Mouse (Mus musculus) ZHBTc4 (cell line): ENCODE results near the gene Rtbdn.
A peak's percentile ranks its signal among the peaks of the same experiment; 100 is the strongest.

Experiments
- DNase-seq: peaks from one replicate; pipeline ENCODE4 v3.0.0-alpha.2; 2011; ENCODE audit warnings: low read depth, low spot score

Gene Rtbdn

DNA sequence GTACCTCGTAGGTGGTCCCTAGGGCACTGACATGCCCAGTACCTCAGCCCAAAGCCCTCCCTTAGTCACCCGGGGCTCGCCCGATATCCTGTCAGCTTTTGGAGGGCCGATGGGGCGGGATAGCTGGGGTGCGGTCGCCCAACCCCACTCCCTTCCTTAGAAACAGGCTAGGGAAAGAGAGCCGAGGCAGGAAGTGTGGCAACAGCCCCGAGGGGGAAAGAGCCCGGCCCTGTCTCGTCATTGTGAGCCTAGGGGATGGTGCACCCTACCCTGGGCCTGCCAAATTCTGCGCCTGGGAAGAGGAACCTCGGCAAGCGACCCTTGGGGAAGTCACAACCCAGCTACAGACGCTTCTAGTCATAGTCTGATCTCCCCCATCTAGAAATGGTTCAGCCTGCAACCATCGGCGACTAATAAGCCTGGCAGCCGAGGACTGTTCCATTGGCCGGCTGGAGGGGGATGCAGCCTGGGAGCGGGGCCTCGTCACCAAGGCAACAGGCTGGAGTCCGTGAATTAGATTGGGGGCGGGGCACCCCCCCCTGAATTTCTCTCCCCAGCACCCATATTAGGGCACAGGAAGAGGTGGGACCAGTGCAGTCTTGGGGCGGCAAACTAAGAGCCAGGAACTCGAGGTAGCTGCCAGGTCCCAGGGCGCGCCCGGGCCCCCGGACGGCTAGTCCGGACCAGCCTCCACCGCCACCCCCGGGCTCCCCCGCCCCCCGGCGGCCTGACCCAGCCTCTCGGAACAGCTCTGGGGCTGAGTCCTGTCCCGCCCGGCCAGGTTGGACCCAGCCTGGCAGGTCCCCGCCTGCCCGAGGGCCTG, 33.0 kb downstream of the Rtbdn start:
- peak; percentile 95 for DNase-seq

DNA sequence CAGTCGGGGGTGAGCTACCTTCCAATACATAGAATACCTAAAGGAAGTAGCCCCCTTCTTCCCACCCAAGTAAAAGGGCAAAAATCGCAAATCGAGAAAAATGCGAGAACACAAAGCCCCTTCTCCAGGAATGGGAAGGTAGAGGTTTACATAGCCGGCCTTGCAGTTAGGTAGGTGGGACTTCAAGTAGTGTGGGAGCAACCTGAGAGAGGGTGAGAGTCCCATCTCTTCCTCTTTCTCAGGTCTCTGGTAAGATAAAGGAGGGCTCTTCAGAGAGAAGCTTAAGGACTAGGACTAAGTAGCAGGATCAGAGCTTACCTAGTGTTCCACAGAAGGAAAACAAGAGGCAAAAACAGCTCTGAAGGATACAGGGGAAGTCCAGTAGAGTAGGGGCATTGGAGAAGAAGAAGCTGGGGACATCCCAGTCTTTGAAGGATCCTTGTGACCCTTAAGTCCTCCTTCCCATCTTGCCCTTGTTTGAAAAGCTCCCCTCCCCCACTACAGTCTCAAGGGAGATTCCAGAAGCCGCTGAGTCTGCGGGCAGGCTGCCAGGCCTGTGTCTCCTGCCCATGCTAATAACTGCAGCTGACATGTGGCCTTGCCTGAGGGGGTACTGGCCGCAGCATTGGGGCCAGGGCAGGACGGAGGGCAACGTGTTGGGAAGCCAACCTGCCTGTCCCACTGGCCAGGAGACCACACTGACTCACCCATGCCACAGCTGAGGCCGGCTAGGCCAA, 34.0 kb downstream of the Rtbdn start:
- peak; percentile 35 for DNase-seq

DNA sequence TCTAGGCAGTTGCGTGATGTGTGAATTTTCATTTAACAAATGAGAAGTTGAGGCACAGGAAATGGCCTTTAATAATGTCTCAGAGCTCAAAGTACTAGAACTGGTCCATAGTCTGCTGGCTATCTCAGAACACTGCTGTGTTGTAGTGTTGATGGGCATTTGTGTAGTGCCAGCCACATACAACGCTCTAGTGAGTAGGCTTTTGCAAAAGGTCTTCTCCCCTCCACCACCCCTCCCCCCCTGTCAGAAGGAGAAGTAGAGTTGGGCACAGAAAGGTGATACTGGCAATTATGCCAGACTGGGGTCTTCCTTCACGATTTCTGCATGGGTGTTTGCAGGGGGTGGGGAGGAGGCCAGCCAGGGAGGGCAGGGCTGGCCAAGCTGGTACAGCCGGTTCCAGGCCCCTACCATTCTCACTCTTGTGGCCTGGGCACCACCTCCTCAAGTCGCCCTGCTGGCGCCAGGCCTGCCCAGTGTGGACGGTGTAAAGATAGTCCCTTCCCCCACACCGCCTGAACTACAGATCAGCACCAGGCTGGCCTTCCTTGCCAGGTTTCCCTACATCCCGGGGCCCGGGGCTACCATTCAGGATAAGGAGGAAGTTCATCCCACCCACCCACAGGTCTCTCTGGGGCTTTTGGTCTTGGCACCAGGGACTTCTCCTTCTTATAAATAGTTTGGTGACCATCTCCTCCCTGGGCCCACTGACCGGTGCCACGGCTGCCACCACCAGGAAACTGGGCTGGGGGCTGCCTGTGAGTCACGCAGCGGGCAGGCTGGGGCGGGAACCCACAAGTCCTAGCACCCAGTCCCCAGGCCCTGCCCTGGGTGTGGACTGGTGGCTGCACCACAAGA, 35.1 kb downstream of the Rtbdn start:
- no peak for DNase-seq

DNA sequence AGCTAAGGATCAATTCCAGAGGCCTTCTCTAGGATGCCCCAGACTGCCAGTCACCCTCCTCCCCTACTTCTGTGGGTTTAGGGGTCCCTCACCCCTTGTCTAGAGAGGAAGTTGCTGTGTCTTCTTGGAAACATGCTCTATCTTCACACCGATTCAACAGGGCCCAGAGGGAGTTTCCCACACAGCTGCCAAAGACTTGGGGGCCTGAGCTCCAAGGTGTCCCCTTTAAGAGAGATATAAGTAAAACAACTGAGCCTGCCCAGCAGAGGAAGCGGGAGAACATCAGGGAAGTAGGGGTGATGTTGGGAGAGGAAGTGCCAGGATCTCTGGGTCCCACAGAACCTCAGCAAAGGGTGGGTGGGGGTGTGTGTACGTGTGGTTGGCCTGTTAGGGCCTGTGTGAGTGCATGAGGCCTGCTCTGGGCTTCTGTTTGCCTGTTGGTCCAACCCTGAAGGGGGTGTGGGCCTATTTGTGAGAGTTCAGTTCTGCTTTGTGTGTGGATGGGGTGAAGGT, 35.8 kb downstream of the Rtbdn start:
- no peak for DNase-seq

DNA sequence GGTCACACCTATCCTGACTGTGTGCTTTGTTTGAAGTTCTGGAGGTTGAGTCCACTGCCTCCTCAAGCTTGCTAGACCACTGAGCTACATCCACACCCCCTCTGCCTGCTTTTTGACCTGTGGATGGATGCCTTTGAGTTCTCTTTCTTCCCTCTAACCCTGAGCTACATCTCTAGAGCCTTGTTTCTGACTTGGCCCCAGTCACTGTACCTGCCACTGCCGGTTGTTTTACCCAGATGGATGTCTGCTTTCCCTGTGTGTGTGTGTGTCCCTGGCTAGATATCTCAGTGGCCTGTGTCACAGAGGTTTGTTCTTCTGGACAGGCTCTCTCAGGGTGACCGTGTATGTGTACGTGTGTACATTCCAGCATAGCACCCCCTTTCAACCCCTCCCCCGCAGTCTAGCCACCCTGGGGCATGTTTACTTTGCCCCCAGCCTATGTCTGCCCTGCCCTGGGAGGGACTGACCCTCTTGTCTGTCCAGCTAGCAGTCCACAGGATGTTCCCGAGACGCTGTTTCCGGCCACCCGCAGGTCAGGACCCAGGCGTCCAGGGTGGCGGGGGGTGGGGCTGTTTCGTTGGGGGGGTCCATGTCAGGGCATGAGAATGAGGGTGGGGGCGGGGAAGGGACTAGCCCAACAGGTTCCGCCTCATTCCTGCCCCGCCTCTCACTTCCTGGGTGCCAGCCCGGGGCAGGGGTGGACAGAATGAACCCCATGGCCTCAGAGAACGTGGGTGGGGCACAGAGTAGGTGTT, 37.7 kb downstream of the Rtbdn start:
- DNase-seq: no peak

DNA sequence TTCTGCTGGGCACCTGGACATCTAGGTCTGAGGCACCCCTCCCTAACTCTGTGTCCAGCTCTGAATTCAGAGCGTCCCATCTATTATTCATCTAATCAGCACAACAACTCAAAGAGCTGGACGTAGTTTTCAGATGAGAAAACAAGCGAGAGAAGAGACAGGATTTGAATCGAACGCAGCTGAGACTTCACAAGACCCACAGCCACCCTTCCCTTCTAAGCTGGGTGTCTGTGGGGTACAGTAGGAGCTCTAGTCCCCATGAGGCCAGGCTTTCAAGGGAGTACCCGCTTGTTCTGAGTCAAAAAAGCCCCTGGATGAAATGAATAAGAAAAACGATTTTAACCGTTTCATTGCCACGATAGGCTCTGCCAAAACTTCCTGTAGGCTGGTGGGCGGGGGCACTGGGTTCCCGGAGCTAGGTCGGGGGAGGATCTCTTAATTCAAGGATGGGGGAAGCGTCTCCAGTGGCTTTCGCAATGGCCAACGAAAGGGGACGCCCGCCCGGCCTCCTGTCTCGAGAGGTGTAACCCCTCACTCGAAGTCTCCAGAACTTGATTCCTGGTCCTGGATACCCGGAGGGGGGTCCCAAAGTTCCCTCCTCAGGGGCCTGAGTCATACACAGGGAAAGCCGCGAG, 38.4 kb downstream of the Rtbdn start:
- no peak for DNase-seq

DNA sequence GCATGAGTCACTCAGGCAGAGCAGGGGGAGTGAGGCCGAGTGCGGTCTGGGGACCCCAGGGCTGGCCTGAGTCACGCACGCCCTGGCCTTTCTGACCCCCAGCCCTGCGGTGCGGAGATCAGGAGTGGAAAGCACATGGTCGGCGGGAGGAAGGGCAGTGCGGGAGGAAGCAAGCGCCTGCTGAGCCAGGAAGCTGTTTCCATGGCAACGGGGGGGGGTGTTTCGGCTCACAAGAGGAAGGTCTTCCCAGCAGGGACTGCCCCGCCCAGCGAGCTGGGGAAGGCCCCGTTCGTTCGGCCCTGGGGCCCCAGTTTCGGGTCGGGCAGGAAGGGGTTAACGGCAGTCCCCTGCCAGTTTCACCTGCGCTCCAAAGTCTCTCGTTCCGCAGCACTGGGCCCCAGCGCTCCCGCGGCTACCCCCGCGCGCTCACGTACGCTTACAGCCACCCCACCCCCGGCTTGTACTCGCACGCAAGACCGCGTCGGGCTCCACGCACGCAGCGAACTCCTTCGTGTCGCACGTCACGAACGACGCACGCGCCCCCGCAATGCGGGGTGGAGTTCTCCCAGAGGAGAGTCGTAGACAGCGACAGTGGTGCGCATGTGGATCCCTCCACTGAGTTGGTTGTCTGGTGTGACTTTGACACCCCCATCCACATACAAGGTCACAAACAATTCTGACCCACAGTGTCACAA, 39.0 kb downstream of the Rtbdn start:
- DNase-seq: peak; percentile 95

DNA sequence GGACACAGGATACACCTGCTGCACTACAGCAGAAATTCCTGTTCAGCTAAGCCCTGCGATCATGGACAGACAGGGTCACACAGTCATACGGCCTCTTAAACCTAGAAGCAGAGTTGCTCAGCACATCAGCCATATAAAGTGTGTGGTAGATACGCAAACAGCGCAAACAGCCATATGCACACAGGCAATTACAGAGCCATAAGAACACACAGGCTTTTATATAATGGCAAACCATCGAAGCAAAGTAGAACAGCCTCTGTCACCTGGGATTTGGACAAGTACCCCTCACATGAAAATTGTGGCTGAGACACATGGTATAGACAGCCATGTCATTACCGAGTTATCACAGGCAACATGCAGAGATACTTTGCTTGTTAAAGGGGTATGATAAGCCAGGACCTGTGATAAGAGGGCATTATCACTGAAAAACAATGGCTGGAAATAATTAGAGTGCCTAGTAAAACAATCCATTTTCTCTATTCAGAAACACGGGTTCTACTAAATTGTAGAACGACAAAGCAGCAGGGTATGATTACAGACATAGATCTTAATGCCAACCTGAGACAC, 39.7 kb downstream of the Rtbdn start:
- DNase-seq: no peak

DNA sequence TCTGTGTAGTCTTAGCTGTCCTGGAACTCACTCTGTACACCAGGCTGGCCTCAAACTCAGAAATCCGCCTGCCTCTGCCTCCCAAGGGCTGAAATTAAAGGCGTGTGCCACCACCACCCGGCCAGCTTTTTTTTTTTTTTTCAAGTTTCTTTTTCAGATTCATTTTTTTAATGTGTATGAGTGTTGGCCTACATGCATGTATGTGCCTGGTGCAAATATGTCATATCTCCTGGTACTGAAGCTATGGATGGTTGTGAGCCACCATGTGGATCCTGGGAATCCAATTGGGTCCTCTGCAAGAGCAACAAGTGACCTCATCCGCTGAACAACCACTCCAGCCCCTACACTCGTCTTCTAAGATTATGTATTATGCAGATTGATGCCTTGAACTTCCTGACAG, 40.6 kb downstream of the Rtbdn start:
- no peak for DNase-seq

DNA sequence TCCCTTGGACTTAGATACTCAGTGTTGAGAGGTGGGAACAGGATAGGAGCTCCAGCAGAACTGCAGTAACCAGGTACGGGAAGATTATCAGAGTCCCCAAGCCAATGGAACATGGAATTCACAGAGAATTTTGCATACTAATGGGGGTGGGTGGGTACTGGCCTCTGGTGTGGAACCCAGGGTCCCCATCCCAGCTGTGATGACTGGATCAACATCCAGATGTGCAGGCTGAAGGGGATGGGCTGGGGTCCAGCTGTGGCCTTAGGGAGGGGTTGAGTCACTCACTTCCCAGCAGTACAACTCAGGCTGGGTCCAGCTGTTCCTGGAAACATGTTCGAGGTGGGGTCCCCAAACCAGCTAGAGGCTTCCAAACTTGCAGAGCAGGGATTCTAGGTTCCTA, 41.1 kb downstream of the Rtbdn start:
- DNase-seq: no peak

DNA sequence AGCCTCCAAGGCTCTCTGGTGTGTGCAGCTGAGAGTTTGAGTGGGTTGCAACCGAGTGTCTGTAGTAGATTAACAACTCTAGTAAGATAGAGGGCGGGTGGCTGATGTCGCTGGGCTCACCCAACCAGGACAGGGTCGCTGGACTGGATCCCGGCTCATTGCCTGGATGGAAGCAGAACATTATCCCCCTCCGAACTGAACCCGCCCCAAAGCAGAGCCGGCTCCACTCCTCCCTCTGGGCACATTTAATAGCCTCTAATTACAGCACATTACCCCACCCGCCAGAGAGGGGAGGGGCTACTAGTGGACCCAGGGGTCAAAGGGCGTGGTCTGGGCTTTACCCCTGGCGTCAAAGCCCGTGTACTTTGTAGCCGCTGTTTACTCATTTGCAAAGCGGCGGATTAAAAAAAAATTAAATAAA, 42.5 kb downstream of the Rtbdn start:
- peak; percentile 83 for DNase-seq

DNA sequence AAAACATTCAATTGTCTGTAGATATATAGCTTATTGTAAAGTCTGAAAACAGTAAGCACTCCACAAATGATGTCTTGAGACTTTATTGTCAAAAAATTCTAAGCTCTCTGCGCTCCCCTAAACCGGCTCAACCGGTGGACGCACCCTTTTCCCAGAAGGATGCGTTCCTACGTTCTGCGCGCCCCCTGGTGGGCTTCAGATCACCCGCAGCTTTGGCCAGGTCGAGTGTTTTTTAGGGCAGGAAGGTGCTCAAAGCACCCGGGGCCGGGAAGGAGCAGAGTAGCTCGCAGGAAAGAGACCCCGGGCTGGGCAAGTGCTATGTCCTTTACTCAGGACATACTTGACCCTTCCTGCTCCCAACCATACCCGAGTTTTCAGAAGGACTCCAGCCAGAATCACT, 43.0 kb downstream of the Rtbdn start:
- peak; percentile 97 for DNase-seq

DNA sequence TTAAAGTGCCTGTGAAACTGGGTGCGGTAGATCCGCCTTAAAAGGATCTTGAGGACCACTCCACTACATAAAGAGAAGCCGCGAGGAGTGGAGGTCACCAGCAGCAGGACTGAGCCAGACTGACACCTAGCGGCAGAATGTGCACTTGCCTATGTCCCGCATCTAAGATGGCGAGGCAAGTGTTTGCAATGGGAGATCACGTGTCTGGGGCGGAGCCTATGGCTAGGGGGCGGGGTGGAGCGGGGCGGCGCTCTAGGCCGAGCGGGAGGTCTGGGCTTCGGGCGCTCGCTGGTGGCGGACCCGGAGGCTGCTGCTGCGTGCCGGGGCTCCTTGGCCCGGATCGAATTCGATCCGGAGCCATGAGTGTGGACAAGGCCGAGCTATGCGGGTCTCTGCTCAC, 43.6 kb downstream of the Rtbdn start, which contains the start of gene Hook2:
Hook2 (plus strand) TSS at position 255 of the 400 bp plus-strand sequence.
- DNase-seq: peak; percentile 99

DNA sequence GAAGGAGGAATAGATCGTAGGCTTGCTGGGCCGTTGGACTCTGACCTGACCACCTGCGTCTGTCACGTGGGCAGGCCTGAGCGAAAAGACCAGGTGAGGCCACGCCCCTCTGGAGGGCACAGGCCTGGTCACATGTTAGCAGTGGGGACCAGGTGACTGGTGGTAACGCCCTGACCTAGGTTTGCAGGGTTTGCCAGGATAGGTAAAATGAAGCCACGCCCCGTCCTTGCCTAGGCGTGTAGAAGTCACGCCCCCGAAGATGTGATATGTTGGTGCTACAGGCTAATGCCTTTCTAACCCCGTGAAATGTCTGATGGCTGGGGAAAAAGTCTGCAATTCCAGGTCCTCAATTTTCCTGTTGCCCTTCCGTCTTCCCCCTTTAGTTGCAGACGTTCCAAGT, 44.0 kb downstream of the Rtbdn start:
- peak; percentile 81 for DNase-seq

DNA sequence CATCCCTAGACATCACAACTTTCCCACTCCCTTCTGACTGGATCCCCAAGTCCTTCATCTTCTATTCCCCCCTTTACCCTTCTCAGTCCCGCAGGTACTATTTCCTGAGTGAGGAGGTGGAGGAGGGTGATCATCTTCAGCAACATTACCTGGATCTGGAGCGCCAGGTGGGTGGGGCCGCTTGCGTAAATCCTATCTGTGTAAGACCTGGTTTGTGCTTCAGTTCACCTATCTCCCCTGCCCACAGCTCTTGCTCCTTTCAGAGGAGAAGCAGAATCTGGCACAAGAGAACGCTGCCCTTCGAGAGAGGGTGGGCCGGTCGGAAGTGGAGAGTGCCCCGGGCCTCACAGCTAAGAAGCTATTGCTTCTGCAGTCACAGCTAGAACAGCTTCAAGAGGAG, 47.6 kb downstream of the Rtbdn start:
- no peak for DNase-seq

DNA sequence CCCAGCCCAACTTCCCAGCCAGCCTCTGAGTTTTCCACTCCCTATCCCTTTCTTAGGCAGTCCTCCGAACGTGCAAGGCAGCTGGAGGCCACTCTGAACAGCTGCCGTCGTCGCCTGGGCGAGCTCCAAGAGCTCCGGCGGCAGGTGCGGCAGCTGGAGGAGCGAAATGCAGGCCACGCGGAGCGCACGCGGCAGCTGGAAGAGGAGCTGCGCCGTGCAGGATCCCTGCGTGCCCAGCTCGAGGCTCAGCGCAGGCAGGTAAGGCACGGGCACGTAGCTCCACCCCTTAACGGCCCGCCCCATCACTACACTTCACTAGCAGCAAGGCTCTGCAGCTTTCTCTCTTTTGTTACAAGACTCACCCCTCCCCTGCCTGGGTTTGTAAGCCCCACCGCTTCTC, 48.9 kb downstream of the Rtbdn start:
- peak; percentile 70 for DNase-seq

DNA sequence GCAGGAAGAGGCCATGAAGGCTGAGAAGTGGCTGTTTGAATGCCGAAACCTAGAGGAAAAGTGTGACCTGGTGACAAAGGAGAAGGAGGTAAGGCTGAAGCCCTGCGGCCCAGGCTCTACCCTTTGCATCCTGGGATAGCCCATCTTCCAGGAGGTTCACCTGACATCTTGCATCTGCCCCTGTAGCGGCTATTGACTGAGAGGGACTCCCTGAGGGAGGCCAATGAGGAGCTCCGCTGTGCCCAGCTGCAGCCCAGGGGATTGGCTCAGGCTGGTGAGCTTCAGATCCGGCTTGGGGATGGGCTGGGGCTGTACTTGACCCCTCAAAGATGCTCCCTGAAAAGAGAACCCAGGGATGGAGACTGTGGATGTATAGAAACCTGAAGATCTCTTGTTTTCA, 50.2 kb downstream of the Rtbdn start:
- DNase-seq: no peak

DNA sequence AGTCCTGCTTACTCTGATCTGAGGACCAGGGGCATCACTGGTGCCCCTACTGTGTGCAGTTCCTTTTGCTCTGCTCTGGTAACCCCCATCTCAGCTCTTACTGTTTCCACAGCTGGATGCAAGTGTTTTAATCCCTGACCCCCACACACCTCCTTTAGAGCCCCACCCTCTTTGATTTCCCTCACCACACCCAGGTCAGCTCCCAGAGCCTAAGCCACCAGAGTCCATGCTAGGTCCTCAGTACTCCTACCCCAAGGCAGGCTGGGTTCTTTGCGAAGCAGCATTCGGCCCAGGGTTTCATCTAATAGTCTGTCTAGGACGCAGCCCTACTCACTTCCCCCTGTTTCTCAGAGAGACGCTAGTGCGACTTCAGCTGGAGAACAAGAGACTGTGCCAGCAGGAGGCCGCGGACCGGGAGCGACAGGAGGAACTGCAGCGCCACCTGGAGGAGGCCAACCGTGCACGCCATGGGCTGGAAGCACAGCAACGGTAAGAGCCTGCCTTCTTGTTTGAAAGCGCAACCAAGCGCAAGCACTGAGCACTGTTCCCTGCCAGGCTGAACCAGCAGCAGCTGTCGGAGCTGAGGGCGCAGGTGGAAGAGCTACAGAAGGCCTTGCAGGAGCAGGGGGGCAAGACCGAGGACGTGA, 51.0 kb downstream of the Rtbdn start:
- DNase-seq: peak; percentile 98
